Mouse (Mus musculus): ENCODE data around the gene Gm11639. TPM values are rescaled to one million over a fixed set of nuclear protein-coding genes. Genes with fewer than 3 reads are reported as not detected.

Gene Gm11639
- total and polyA plus RNA-seq, 2 experiments from 2014 or later = 0.01 TPM; not detected in 1

DNA sequence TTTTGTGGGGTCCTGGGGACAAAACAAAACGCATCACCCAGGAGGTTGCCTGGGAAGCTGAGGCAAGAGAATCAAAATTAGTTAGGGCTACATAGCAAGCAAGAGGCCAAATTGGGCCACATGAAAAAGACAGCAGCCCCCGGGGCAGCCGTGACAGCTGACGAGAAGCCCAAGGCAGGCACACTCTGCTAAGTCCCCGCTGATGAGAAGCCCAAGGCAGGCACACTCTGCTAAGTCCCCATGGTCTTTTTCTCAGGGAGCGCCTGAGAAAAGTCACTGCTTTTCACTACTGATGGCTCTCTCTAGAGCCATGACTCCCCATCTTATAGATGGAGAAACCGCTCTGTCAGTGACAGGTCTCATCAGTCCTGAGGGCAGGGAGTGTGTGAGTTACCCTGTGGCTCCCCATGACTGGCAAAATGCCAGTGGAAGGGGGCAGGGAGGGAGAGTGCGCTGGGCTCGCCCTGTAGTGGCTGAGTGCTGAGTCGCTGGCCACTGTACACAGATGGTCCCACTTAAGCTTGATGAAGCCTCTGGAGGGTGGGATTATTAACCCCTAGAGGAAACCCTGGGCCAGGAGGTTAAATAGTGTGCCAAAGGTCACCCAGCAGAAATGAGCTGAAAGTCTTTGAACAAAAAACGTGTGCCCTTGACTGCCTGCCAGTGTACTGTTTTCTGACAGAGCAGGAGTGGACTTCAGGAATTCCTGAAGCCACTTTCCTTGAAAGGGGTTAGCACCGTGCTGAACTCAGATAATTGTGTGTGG is 467.7 kb downstream of the Gm11639 start:
- WGBS = 22% methylated on average over 12 of the region's 12 CpGs
- H3K4me3 ChIP-seq (ENCODE audit: low read depth, low read length) = no peak overlapping the region
- H3K27me3 ChIP-seq (ENCODE audit: control insufficient read depth, insufficient read depth, low read length) = no peaks in the 10 kb centered on the region
- H3K36me3 ChIP-seq (replicated peaks; ENCODE audit: control insufficient read depth, insufficient read depth, low read length) = no peaks in the 10 kb centered on the region
- H3K9ac ChIP-seq (replicated peaks; ENCODE audit: low read depth, low read length) = no peak overlapping the region
- peak; percentile 62 for DNase-seq (ENCODE audit: low spot score)
- H3K9me3 ChIP-seq (replicated peaks; ENCODE audit: control insufficient read depth, low read length) = no peaks in the 10 kb centered on the region
- peaks cover 6% of the 10 kb centered on the region; the same call in 1 of the 2 replicates for H3K4me1 ChIP-seq (ENCODE audit: control insufficient read depth, insufficient read depth)
- peak overlapping the region; percentile 36; the same call in 1 of the 2 replicates for H3K27ac ChIP-seq (ENCODE audit: low read depth)
- H3K4me2 ChIP-seq (ENCODE audit: low read depth, low read length) = peak overlapping the region; percentile 6; the same call in 1 of the 2 replicates
- TF ChIP-seq CTCF (IDR thresholded peaks at IDR 0.05; ENCODE audit: low read depth) (no peak), EP300 (IDR thresholded peaks at IDR 0.05; ENCODE audit: low read depth) (no peak)
- peak; percentile 93 for ATAC-seq (ENCODE audit: insufficient read depth, low read depth)

DNA sequence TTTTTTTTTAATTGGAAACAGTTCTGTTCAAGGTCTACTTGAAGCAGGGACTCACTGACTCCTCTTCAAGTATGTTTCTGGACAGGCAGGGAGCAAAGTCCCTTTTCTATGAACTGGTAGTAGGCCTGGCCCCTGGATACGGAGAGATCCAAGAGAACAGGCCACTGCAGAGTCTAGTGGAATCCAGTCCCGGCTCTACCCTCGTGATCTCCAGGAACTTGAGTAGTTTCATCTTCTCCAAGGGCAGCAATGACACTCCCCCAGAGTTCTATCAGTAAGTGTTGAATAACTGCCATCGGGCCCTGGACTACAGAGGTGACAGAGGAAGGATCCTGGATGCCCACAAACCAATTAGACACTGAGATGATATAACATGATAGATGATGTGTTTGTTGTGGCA is 470.4 kb downstream of the Gm11639 start:
- H3K4me1 ChIP-seq (ENCODE audit: control insufficient read depth, insufficient read depth) = peaks cover 6% of the 10 kb centered on the region; the same call in 1 of the 2 replicates
- no peak overlapping the region for H3K27ac ChIP-seq (ENCODE audit: low read depth)
- H3K27me3 ChIP-seq (ENCODE audit: control insufficient read depth, insufficient read depth, low read length) = no peaks in the 10 kb centered on the region
- H3K4me3 ChIP-seq (ENCODE audit: low read depth, low read length) = no peak overlapping the region
- no peaks in the 10 kb centered on the region for H3K36me3 ChIP-seq (replicated peaks; ENCODE audit: control insufficient read depth, insufficient read depth, low read length)
- no peaks in the 10 kb centered on the region for H3K9me3 ChIP-seq (replicated peaks; ENCODE audit: control insufficient read depth, low read length)
- ATAC-seq (ENCODE audit: insufficient read depth, low read depth) (no peak), DNase-seq (ENCODE audit: low spot score) (no peak)
- no peak overlapping the region for H3K9ac ChIP-seq (replicated peaks; ENCODE audit: low read depth, low read length)
- 33% methylated on average over 4 of the region's 4 CpGs for WGBS
- no peak overlapping the region for H3K4me2 ChIP-seq (ENCODE audit: low read depth, low read length)
- TF ChIP-seq EP300 (IDR thresholded peaks at IDR 0.05; ENCODE audit: low read depth) (no peak), CTCF (IDR thresholded peaks at IDR 0.05; ENCODE audit: low read depth) (no peak)

DNA sequence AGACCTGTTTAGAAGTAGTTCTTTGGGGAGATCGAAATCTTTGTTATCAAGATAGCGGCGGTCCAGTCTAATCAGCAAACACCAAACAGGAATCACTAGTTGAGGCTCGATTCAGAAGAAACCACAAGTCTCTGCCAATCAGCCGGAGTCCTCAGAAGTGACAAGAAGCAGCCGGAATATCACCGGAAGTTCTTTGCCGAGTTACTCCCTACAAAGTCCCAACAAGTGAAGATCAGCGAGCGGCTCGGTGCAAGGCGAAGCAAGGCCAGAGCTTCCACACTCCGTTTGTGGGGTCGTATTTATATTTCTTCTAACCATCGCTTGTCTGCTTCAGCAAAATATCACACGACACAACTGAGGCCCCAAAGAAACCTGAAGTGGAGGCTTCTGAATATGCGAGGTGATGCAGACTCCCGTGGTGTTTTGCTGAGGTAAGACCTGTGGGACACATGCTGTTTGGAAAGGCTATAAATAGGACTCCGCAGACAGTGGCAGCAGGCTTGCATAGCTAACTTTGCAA is 471.3 kb downstream of the Gm11639 start:
- ATAC-seq (ENCODE audit: insufficient read depth, low read depth) (peak; percentile 52; the same call in 1 of the 2 replicates), DNase-seq (ENCODE audit: low spot score) (peak; percentile 66)
- Histone ChIP-seq H3K36me3 (replicated peaks; ENCODE audit: control insufficient read depth, insufficient read depth, low read length) (no peaks in the 10 kb centered on the region), H3K9me3 (replicated peaks; ENCODE audit: control insufficient read depth, low read length) (no peaks in the 10 kb centered on the region), H3K4me1 (ENCODE audit: control insufficient read depth, insufficient read depth) (peaks cover 6% of the 10 kb centered on the region; the same call in 1 of the 2 replicates), H3K4me3 (ENCODE audit: low read depth, low read length) (no peak overlapping the region), H3K9ac (replicated peaks; ENCODE audit: low read depth, low read length) (no peak overlapping the region), H3K27me3 (ENCODE audit: control insufficient read depth, insufficient read depth, low read length) (no peaks in the 10 kb centered on the region), H3K27ac (ENCODE audit: low read depth) (peak overlapping the region; percentile 65), H3K4me2 (ENCODE audit: low read depth, low read length) (peak overlapping the region; percentile 39)
- TF ChIP-seq CTCF (IDR thresholded peaks at IDR 0.05; ENCODE audit: low read depth) (no peak), EP300 (IDR thresholded peaks at IDR 0.05; ENCODE audit: low read depth) (no peak)
- 49% methylated on average over 19 of the region's 19 CpGs for WGBS

DNA sequence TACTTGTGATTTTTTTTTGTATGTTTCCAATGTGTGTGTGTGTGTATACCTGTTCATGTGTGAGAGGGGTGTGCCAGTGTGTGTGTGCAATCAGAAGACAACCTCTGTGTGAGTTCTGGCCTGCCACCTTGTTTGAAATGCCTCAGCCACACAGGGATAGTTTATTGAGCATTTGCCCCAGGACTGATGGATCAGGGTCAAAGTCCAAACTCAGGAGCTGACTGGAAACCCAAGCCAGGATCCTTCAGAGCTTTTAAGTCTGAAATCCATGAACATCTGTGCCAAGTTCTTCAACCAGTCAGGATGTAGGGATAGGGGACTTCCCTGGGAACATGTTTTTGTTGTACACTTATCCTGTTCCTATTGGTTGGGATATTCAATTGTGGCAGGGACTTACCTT is 472.5 kb downstream of the Gm11639 start:
- ATAC-seq (ENCODE audit: insufficient read depth, low read depth) = no peak
- DNase-seq (ENCODE audit: low spot score) = no peak
- no peak overlapping the region for H3K9ac ChIP-seq (replicated peaks; ENCODE audit: low read depth, low read length)
- H3K9me3 ChIP-seq (replicated peaks; ENCODE audit: control insufficient read depth, low read length) = peaks cover 7% of the 10 kb centered on the region; the same call in 1 of the 2 replicates
- peaks cover 6% of the 10 kb centered on the region; the same call in 1 of the 2 replicates for H3K4me1 ChIP-seq (ENCODE audit: control insufficient read depth, insufficient read depth)
- H3K4me3 ChIP-seq (ENCODE audit: low read depth, low read length) = no peak overlapping the region
- H3K27me3 ChIP-seq (ENCODE audit: control insufficient read depth, insufficient read depth, low read length) = no peaks in the 10 kb centered on the region
- H3K4me2 ChIP-seq (ENCODE audit: low read depth, low read length) = no peak overlapping the region
- H3K36me3 ChIP-seq (replicated peaks; ENCODE audit: control insufficient read depth, insufficient read depth, low read length) = no peaks in the 10 kb centered on the region
- no peak for TF ChIP-seq CTCF (IDR thresholded peaks at IDR 0.05; ENCODE audit: low read depth)
- TF ChIP-seq EP300 (IDR thresholded peaks at IDR 0.05; ENCODE audit: low read depth) = no peak
- no peak overlapping the region for H3K27ac ChIP-seq (ENCODE audit: low read depth)

DNA sequence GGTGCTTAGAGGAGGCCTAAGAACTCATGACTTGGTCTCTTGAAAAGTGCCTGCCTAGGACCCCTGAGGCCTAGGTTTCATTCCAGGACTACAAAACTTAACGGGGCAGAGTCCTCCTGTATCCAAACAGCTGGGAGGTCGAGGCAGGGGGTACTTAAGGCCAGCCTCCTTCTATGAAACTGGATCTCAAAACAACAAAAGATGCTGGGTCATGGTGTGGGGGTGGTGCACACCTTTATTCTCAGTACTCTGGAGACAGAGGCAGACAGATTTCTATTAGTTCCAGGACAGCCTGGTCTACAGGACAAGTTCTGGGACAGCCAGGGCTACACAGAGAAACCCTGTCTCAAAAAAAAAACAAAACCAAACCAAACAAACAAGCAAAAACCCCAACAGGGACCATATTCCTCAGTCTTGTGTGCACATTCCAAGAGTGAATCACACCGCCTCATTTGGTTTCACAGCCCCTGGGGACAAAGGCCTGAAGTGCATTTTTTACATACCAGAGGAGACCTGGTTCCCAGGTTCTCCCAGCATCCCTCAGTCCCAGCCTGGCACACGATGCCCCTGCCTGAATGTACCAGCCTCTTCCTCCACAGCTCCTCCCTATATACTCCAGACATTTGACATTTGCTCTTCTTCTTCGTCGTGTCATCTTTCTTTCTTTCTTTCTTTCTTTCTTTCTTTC is 474.3 kb downstream of the Gm11639 start:
- ATAC-seq (ENCODE audit: insufficient read depth, low read depth) = no peak
- 59% methylated on average over 6 of the region's 6 CpGs for WGBS

More for the DNA sequence above, 474.3 kb downstream of the Gm11639 start:
- TF ChIP-seq EP300 (IDR thresholded peaks at IDR 0.05; ENCODE audit: low read depth) (no peak), CTCF (IDR thresholded peaks at IDR 0.05; ENCODE audit: low read depth) (no peak)
- H3K9ac ChIP-seq (replicated peaks; ENCODE audit: low read depth, low read length) = no peak overlapping the region
- no peak overlapping the region for H3K27ac ChIP-seq (ENCODE audit: low read depth)
- no peaks in the 10 kb centered on the region for H3K27me3 ChIP-seq (ENCODE audit: control insufficient read depth, insufficient read depth, low read length)
- H3K9me3 ChIP-seq (replicated peaks; ENCODE audit: control insufficient read depth, low read length) = peaks cover 12% of the 10 kb centered on the region; the same call in 1 of the 2 replicates
- DNase-seq (ENCODE audit: low spot score) = no peak
- no peaks in the 10 kb centered on the region; the same call in 1 of the 2 replicates for H3K4me1 ChIP-seq (ENCODE audit: control insufficient read depth, insufficient read depth)
- no peak overlapping the region for H3K4me2 ChIP-seq (ENCODE audit: low read depth, low read length)
- H3K4me3 ChIP-seq (ENCODE audit: low read depth, low read length) = no peak overlapping the region
- no peaks in the 10 kb centered on the region for H3K36me3 ChIP-seq (replicated peaks; ENCODE audit: control insufficient read depth, insufficient read depth, low read length)

All from heart, postnatal 0 days (tissue).